Mouse (Mus musculus) MEL-GATA-1-ER (cell line): ENCODE data around the gene Dglucy.

Source experiments
- DNase-seq: peaks from one replicate; pipeline ENCODE4 v3.0.0-alpha.2; 2012; ENCODE audit warnings: low read depth; ENCODE audit errors: extremely low read depth

Dglucy gene

GRCm38 (mm10) chr12:100841211-100841792 is 62.4 kb downstream of the Dglucy start:
- peak; percentile 43 for DNase-seq

GRCm38 (mm10) chr12:100843171-100843570 is 64.3 kb downstream of the Dglucy start:
- DNase-seq: no peak

- DNase-seq: no peak
Observed at GRCm38 (mm10) chr12:100844546-100844945, 65.7 kb downstream of the Dglucy start.

GRCm38 (mm10) chr12:100845829-100846228 is 67.0 kb downstream of the Dglucy start:
- no peak for DNase-seq

- DNase-seq: no peak
Observed at GRCm38 (mm10) chr12:100846566-100846965, 67.7 kb downstream of the Dglucy start.

- DNase-seq: no peak
Observed at GRCm38 (mm10) chr12:100847437-100848080, 68.7 kb downstream of the Dglucy start.

- peak; percentile 39 for DNase-seq
Observed at GRCm38 (mm10) chr12:100849421-100850138, 70.7 kb downstream of the Dglucy start.

- no peak for DNase-seq
Observed at GRCm38 (mm10) chr12:100852370-100852769, 73.5 kb downstream of the Dglucy start.

GRCm38 (mm10) chr12:100856337-100856736 is 77.5 kb downstream of the Dglucy start:
- no peak for DNase-seq

- no peak for DNase-seq
Observed at GRCm38 (mm10) chr12:100857791-100858190, 78.9 kb downstream of the Dglucy start.

- DNase-seq: no peak
Observed at GRCm38 (mm10) chr12:100862272-100862671, 83.4 kb downstream of the Dglucy start.

GRCm38 (mm10) chr12:100862856-100863446 is 84.1 kb downstream of the Dglucy start:
- DNase-seq: no peak

GRCm38 (mm10) chr12:100865072-100865471 is 86.2 kb downstream of the Dglucy start:
- no peak for DNase-seq

- no peak for DNase-seq
Observed at GRCm38 (mm10) chr12:100865509-100866078, 86.7 kb downstream of the Dglucy start.

GRCm38 (mm10) chr12:100867097-100867496 is 88.2 kb downstream of the Dglucy start:
- DNase-seq: no peak

- DNase-seq: no peak
Observed at GRCm38 (mm10) chr12:100868049-100868622, 89.3 kb downstream of the Dglucy start.

- no peak for DNase-seq
Observed at GRCm38 (mm10) chr12:100871234-100871633, 92.4 kb downstream of the Dglucy start.

- DNase-seq: no peak
Observed at GRCm38 (mm10) chr12:100871841-100872240, 93.0 kb downstream of the Dglucy start.

GRCm38 (mm10) chr12:100873612-100874011 is 94.8 kb downstream of the Dglucy start:
- DNase-seq: no peak

GRCm38 (mm10) chr12:100875553-100875952 is 96.7 kb downstream of the Dglucy start:
- DNase-seq: no peak

GRCm38 (mm10) chr12:100875960-100876359 is 97.1 kb downstream of the Dglucy start:
- no peak for DNase-seq
